Mouse (Mus musculus): ENCODE measurements around the gene Cbll1.

Gene Cbll1

DNA sequence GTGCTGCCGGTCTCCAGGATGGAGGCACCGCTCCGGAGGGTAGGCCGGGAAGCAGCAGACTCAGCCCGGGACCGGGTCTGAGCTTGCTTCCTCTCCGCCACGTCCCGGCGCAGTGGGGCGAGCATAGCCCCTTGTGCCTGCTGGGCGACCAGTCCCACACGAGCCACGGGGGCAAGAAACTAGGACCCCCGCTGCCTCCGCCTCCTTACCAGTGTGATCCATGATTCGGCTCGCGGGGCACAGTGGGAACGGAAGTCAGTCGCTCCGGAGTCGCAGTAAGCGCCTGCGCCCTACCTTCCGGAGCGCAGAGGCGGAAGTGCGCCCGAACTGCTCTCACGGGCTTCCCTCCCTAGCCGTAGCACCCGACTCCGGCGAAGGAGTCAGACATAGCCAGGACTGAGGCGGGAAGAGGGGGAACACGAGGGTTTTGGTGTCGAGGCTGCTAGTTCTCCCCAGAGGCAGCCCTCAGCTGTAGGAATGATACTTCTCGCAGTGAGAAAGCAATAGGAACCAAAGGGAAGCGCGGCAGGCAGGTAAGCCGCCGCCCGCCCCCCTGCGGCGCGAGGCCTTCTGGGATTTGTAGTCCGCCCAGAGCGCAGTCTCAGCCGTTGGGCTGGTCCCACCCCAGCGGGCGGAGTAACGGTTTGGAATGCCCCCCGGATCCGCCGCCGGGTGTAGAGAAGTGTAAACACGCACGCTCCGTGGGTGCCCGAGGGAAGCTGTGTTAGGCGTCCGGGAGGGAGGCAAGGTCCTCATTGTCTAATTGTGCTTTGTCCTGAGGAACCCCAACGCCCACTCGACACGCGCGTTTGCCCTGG lies at the start of gene Cbll1:
TSS of gene Cbll1 (minus strand) at position 303 of the 818 bp plus-strand sequence.
- peak; percentile 97 for DNase-seq

DNA sequence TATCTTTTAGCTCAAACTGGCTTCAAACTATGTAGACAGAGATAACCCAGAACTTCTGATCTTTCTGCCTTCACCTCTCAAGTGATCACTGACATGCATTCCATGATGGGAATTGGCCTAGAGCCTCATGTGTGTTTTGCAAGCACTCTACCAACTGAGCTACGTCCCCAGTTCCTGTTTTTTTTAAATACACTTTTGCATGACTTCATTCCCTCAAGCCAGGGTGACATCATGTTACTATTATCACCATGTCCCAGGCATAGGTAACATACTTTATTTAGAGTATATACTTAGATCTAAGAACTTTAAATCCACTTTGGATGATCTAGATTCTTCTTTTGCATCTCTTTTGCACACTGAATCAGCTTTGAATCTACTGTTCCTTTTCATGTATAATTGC lies 46.6 kb upstream of the Cbll1 start:
- no peak for DNase-seq

DNA sequence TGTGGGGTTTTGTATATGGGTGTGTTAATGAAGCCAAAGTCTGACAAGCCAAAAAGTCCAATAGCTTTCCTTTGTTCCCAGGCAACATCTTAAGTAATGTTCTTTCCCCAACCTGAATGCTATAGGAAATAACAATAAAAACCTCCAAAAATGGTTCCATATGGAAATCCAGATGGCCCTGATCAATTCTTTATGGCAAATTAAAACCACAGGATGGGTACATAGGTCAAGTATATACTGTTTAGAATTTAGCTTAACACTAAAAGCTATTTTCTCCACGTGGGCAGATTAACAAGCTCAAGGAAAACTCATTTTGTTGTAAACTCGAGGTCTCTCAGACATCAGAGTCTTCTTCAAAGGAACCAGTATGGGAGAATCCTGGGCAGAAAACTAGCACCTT lies 45.8 kb upstream of the Cbll1 start:
- DNase-seq: no peak

DNA sequence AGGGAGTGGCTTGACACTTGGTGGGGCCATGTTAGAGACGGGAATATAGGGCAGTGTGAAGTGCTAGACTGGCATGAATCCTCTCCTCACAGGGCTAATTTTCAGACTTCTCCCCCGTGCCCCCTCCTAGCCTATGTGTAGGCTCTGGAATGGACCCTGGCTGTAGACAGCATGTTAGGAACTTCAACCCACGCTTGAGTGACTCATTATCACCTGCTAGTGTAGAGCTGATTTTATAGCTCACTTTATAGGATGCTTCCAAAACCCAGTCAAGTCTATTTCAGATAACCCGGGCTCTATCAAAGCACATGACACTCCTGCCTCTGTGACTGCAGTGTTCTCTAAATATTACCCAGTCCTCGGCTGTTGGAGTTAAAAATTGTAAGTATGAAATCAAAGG lies 42.1 kb upstream of the Cbll1 start:
- no peak for DNase-seq

DNA sequence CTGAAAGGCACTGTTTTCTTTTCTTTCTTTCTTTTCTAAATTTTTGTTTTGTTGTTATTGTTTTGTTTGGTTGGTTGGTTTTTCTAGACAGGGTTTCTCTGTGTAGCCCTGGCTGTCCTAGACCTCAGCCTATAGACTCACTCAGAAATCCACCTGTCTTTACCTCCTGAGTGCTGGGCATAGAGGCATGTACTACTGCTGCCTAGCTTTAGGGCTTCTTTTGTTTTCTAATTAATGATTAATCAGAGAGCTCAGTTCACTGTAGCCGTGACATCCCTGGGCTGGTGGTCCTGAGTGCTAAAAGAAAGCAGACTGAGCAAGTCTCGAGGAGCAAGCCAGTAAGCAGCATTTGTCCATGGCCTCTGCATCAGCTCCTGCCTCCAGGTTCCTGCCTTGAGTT lies 40.4 kb upstream of the Cbll1 start:
- no peak for DNase-seq

DNA sequence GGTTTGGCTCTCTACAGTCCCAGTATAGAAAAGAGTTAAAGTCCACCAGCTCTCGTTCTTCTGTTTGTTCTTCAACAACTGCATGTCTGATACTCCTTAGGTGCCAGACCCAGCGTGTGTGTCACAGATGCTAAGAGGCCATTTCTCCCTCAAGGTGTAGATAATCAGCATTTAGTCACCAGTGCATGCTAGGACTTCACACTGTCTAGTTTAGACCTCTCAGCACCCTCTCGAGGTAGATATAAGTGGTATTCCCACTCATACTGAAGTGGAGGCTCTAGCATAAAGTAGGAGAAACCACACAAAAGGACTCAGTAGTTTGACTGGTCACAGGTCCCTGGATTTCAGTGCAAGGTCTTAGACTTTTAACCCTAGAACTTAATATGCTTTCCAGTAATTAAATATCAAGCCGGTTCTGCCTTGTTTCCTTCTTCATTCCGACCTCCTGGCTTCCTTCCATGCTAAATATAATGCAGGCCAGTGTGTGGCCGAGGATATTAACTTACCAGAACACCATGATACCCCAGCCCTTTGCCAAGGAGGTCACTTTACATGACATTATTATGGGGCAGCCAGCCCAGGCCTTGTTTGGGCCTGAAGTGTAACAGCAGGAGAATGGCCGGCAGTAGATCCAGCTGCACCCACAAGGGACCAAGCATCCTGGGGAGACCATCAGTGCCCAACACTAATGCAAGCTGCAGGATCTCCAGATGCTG lies 38.3 kb upstream of the Cbll1 start:
- DNase-seq: peak; percentile 10

DNA sequence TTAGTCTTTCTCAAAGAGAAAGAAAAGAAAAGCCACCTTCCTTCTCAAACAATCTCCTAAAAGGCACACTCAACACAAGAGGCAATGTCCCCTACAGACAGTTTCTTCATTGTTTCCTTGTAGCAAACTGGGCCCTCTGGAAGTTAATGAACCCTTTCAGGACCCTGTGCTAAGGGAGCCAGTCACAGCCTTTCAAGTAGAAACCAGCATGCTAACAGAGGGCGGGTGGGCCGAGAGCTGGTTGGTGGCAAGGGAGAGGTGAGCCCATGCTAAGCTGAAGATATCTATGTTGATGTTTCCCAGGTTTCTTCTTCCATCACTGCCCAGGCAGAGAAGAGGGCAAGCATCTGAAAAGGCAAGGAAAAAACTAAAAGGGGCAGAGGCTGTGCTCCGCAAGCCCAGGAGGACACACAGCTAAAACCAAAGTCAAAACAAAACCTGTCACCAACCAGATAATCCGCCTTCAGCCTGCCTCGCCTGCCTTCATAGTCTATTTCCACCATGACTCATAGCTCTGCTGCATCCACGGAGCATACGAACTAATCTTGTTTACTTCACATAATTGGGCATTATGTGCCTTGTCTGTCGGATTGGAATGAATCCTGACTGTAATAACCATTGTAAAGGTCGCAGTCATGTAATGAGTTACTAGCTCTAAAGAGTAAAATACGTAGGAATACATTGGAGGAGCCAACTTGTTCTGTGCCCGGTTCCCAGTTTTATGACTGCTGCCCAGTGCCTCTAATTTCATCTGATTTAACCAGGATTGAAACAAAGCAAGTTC lies 34.8 kb upstream of the Cbll1 start:
- DNase-seq: peak; percentile 12

DNA sequence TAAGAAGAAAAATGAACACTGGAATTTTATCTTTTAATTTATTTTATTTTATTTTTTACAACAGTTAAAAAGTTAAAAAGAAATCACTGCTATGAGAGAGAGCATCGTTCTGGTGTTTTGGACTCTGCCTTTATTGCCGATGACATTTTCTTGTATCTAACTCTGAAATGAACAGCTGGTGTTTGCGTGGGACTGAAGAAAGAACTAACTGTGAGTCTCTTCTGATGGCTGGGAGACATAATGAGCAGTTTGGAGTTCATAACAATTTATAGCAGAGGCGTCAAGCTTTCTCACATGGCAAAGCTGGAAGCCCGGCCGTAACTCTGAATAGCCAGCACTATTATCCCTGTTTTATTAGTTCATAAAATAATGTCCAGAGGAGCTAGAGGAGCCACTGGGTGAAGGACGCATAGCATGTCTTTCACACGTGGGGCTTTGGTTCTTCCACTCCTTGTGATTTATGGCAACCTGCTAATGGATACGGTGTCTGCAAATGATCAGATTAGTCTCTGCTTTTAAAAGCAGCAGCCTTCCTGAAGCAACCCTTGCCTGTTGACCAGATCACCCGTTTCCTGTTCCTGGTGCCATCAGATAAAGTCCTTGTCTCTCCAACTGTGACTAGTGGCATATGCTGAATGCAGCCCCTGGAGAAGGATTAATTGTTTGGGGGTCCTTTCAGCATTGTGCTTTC lies 33.9 kb upstream of the Cbll1 start:
- no peak for DNase-seq

DNA sequence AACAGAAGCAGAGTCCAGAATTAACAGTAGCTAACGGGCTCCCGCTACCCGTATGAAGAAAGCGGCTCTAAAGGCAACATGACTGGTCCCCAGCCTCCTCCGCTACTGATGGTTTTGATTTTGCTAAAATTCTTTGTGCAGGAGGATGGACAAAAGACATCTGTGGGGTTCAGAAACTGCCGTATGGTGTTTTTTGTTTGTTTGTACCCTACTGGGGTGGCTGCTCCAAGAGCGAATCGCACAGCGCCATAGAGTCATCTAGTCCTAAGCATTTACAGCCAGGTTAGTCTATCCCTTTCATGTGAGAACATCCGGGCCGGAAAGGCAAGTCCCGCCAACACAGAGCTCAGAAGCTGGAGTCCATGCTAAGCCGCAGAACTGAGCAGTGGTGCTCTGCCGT lies 32.6 kb upstream of the Cbll1 start:
- DNase-seq: no peak

DNA sequence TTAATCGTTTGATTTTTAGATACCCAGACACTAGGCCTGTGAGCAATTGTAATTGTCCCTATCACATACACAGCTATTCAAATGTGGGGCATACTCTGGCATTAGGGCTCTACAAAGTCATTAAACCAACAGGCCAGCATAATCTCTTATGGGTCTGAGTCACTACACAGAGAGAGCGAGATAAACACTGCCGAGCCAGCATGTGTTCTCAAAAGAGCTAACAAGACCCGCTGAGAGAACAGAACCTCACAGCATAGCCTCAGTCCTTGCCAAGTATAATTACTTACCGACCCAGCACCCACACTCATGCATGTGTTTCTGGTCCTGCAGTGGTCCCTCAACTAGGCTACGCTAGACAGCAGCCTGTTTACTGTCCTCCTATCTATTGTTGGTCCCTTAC lies 28.0 kb upstream of the Cbll1 start:
- no peak for DNase-seq

DNA sequence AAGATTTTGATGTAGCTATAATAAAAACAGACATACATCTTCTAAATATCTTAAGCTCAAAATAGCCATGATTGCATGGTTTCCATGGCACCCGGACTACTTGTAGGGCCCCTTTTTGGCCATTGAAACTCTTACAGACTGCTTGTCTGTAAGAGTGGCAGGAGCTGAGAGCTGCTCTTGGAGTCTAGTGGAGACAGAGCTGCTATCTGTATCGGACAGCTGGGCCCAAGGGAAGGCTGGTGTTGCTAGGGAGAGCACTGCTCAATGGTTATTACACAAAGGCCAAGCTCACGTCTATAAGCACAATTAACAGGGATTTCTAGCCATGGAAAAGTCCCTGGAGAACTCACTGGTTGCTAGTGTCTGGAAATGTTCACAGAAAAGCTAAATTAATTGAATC lies 22.0 kb upstream of the Cbll1 start:
- DNase-seq: no peak

DNA sequence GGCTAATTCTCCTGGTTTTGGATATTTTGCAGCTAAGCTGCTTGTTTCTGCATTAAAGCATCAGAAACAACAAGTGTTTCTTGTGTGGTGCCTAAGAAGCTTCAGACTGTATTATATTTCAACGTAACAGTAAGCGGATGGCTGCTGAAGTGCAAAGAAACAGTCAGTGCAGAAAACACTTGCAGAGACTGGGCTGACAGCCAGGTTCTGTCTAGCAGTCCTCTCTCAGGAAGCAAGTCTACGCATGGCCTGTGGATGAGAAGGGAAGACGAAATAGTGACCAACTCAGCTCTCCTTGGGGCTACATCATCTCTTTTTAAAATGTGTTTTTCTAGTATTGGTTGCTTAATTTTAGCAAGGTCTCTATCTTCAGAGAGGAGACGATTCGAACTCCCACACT lies 20.7 kb upstream of the Cbll1 start:
- DNase-seq: peak; percentile 49

DNA sequence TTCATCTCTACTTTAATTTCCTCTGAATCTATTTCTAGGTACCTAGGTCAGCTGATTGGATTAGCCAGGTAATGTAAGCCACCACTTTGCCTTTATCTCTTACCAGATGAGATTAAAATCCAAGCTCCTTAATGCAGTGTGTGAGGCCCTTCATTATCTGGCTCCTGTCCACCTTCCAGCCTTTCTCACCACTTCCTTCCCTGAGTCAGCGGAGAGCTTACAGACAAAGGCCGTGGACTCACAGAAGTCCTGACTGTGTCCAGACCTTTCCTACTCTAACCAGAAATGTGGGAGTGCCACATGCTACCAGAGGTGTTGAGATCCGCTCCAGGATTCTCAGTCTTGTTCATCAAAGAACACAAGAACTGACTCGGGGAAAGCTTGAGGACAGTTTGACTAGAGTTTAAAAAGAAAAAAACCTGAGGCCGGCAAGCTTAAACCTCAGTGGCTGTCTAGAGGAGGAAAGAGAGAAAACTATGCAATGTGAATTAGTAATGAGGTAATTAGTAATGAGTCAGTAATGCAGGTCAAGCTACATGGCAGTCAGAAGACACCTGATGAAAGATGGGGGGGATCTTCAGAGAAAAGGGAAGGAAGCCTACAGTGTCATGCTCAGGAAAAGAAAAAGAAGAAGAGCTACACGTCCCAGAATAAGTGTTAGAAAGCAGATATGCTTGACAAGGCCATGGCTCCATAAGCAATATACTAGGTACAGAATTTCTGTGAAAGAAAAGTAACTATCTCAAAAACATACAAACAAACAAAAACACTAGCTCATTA lies 14.5 kb upstream of the Cbll1 start:
- DNase-seq: no peak

DNA sequence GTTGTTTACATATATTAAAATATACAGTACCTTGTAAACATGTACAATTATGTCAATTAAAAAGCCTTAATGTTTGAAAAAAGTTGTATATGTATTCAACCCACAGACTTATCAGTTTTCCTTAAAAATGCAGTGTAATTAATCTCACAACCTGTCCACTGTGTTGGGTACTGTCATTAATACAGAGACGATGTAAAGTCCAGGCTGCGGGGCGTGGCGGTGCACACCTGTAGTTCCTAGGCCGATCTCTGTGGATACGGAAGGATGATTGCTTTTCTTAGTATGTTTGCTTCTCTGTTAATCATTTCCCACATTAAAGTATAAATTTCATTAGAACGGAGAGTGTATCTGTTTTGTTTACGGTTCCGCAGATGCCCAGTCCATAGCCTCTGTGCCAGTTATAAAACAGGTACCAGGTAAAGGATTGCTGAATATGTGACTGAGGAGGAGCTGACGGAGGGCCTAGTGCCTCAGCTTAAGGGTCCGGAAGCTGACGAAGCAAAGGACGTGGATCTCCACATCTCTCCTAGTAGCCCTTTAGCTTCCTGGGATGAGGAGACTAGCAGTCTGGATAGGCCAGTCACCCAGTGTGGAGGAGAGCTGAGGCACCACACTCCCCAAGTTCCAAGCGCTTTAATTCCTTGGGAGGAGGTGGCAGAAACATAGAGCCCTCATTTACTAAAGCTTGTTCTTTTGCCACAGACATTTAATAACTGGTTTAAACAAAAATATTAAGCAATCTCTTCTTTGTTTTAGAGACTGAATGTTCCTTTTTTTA lies 13.4 kb upstream of the Cbll1 start:
- no peak for DNase-seq

DNA sequence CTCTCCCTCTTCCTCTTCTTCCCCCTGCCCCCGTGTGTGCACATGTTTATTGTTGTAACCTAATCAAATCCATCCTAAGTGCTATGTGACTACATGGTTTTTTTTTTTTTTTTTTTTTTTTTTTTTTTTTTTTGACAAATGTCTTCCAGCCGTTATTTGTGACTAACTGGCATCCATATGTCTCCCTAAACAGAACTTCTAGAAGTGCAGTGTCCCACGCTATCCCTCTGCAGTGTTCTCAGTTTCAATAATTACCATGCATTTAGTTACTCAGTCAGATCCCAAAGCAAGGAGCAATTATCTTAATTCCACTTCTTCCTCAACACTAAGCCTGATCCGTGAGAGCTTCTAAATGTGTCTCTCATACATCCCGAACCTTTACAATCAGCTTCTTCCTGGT lies 11.8 kb upstream of the Cbll1 start:
- DNase-seq: no peak

DNA sequence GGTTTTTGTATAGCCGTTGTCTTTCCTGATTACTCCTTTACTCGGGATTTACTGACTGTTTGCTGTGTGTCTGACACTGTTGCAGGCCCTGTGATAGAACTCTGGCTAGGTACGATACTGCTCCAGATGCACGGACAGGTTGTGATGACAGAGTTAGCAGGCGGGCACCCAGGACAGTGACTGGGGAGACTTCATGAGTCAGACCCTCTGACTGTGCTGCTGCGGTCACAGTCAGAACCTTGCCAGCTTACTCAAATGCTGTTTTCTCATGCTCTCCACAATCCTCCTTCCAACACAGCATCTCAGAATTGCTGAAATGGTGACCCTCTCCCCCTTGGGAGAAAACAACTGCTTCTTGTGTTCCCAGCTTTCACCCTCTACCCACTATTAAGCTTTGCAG lies 9.1 kb upstream of the Cbll1 start:
- DNase-seq: no peak

DNA sequence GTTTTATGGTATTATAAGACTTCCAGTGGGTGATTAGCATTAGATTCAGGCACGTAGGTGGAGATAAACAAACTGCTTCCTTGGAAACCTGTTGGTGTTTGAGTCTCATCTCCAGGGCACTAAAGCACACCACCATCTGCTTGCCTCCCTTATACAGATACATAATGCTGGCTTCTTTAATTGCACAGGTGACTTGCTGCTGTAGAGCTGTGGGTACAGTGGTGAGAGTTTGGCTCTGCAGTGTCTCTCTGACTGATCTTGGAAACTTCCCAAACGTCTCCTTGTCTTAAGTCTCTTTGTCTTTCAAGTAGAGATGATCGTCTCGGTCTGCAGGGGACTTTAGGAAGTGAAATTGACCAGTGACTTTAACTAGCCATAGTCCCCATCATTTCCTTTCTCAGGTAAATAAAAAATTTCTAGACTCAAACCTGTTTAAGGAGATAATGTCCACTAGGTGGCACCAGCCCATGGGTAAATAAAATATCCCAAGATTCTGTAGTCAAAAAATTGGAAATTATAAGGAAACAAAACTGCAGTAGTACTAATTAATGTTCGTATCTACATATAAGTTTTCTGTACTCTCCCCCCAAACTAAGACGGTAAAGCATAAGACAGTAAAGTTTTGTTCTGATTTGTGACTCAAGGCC lies 8.4 kb upstream of the Cbll1 start:
- peak; percentile 46 for DNase-seq

DNA sequence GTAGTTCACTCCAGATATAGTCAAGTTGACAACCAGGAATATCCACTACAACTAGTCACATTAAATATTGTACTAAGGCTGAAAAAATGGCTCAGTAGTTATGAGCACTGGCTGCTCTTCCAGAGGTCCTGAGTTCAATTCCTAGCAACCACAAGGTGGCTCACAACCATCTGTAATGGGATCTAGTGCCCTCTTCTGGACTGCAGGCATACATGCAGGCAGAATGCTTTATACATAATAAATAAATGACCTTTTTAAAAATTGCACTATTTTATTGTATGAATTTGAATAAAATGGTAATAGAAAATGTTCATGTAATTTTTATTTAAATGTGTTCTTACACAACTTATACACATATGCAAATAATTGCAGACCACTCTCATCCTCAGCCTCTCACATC lies 3.8 kb upstream of the Cbll1 start:
- no peak for DNase-seq

DNA sequence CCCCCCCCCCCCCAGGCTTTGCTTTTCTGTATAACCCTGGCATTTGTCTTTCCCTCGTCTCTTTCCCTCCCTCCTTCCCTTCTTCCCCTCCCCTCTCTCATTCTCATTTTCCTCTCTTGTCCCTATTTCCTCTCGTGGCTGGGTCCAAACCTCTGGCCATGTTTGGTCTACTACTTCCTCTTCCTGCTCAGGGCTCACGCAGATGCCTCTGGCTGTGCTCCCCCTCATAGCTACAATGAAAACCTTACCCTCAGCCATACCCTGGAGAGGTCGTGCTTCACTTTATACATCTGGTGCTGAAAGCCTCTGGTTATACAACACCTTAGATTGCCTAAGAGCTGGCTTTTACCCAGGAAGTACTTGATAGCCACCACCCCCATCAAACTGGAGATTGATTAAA lies 1.9 kb upstream of the Cbll1 start:
- no peak for DNase-seq

DNA sequence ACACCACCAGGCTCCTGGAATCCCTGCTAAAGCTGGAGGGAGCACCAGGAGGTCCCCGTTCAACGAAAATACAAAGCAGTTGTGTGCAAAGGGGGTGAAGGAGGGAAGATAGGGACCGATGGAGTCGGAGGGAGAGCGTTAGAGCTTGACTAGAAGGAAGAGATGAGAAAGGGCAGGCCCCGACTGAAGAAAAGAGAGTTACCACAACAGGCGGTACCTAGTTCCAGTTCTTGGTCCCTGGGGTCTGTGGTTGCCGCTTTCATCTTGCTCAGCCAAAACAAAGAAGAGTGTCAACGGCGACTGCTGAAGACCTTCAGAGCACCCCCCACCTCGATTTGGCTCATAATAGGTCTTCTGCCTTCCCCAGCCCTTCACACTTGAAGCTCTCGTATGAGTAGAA lies 780 bp upstream of the Cbll1 start:
- no peak for DNase-seq

DNA sequence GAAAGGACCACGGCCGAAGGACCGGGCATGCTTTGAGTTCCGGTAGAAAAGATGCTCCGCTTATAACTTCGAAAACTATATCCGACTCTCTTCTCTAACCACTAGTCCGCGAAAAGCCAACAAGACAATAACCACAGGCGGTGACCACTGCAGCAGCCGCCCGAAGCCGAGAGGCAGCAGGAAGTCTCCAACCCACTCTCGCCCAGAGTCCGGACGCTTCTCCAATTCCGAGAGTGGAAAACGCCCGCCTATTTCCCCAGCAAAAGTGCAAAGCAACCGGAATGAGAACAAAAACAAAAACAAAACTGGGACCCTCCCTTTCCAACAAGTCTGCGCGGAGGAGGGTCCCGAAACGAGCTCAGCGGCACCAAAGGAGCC lies 491 bp downstream of the Cbll1 start:
- DNase-seq: no peak
